Mouse (Mus musculus): ENCODE measurements around the gene Clip1.

Gene Clip1

DNA sequence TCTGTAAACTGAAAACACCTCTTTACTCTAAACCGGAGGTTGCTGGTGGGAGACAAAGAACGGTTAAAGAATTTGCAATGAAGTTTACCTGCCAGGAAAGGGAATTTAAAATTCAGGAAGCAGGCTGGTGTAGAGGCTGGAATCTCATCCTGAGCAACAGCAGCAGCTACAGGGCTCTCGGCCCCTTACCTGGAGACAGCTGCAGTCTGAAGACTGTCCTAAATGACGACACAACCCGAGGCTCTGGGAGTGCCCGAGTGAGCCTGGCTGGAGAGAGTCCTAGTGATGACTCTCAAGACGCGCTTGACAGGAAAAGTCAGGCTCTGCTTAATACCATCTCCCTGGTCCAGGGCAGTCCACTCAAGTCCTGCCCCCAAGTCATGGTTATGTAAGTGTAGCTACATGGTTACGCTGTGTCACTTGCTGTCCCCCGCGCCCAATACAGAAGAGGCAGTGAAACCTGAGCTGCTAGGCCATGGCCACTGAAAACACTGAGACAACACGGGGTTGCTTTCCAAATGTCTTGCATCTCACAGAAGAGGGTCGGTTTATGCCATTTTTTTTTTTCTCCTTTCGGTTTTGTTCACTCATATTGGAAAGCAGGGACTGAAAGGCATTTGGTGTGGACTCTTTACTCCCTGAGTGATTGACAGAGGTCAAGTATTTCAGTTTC lies 13.5 kb downstream of the Clip1 start:
- peak; percentile 88 for DNase-seq (ENCODE audit: low read depth)

DNA sequence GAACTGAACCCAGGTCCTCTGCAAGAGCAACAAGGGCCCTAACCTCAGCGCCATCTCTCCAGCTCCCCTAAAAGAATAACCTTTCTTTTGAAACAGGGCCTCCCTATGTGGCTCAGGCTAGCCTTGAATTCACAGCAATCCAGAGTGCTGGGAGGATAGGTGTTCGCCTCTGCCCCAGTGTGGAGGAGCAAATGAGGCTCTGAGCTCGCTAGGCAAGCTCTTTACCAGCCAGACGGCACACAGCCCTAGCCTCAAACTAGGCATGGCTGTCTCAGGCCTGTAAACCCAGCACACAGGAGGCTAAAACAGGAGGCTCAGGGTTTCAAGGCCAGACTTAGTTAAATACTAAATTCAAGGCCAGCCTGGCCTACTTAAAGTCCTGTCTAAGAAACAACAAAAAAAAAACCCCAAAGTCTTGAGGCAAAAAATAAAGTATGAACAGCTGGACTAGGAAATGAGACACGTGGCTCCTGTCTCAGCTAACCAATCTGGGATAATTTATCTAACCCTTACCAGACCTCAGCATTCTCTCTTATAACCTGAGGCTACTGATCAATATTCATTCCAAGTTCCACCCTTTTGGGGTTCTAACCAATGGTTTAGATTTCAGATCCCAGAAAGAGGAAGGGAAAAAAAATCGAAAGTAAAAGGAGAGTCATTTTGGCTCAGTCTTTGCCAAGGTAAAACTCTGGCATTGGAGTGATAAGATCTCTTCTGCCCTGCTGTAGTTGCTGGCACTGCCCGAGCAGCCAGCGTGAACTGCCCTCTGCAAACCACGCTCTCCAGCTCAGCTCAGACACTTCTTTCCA lies 14.2 kb downstream of the Clip1 start:
- peak; percentile 78 for DNase-seq (ENCODE audit: low read depth)

DNA sequence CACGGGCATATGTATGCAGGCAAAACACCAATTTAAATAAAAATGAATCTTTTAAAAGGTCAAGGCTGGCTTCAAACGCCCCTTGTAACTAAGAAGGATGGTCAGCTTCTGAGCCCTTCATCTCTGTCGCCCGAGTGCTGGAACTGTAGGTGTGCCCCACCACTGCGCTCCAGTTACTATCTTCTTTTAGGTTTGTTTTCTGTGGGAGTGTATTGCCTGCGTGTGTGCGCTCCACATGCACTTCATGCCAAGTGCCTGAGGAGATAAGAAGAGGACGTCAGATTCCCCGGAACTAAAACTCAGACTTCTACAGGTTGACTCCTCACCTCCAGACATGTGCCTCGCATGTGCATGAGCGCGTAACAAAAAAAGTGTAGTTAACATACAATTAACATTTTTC lies 16.5 kb downstream of the Clip1 start:
- no peak for DNase-seq (ENCODE audit: low read depth)

DNA sequence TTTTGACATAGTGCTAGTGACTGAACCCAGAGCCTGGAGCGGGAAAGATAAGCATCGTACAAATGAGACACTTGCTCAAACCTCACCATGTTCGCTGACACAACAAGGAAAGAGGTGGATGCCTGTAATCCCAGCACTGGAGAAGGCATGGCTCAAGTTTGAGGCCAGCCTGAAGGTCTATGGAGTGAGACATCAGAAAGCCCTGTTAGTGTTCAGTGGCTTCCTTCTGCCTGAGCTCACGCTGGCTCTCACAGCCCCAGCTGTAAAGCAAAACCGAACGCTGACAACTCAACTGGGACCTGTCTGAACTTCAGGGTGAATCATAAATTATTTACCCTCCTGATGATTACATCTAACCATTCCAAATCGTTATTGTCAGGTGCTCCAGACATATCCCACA lies 18.5 kb downstream of the Clip1 start:
- no peak for DNase-seq (ENCODE audit: low read depth)

DNA sequence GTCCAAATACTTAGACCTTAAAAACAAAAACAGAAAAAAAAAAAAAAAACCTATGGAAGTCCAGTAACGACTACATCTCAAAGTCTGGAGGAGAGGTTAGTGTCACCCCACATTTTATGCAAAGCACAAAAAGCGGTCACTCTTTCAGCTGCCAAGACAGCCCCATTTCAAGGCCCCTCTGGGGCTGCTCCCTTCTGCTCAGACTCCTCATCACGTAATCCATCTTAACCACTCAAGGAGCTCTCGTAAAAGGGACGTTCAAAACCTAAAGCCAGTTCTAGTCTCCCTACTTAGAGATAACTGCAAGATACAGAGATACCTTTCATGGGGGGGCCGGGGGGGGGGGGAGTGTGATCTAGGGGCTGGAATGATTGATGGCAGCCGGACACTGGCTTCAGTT lies 20.1 kb downstream of the Clip1 start:
- DNase-seq (ENCODE audit: low read depth): no peak

DNA sequence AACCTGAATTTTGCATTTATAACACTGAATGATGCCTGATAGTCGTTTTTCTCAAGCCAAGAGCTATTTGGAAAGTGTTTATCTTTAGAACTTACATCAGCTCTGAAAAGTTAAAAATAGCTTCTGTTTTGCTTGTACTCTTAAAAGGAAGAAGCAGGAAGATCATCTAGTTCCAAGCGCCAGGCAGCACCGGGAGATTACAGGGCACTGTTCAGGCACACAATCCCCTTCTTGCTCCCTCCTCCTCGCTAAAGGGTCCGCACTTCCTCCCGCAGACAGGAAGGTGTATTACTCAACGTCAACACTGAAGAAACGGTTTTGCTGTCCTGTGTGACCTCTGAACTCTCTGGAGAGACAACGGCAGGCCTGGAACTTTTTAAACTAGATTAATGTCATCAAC lies 22.4 kb downstream of the Clip1 start:
- peak; percentile 90 for DNase-seq (ENCODE audit: low read depth)

DNA sequence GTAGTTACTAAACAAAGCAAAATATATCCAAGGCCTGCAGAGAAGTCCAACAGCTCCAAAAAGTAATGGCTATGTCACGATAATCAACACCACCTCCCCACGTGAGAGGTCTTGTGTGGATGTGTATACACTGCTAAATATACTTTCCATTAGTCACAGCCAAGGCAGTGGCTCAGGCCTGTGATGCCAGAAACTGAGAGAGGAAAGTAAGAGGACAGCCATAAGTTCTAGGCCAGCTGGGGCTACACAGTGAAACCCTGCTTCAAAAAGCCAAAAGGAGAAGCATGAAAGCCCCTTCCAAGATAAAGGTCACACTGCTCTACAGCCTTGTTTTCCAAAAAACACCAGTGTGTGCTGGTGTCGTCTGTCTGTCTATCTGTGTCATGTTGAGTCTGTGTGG lies 22.8 kb downstream of the Clip1 start:
- peak; percentile 60 for DNase-seq (ENCODE audit: low read depth)

DNA sequence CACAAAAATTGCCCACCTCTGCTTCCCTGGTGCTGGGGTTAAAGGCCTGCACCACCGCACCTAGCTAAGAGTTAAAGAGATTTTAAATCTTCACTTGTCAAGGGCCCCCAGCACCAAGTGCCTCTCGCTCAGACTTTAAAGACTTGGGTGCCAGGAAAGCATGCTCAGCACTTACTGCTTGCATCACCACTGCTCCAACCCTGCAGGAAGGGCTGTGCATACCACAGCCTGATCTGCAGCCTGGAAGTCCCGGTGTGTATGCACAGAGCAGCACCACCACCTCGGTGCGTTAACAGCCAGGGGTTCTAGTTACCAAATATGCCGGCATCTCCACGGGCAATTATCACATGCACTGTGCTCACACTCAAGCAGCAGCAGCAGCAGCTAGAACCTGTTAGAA lies 26.8 kb downstream of the Clip1 start:
- DNase-seq (ENCODE audit: low read depth): peak; percentile 72

DNA sequence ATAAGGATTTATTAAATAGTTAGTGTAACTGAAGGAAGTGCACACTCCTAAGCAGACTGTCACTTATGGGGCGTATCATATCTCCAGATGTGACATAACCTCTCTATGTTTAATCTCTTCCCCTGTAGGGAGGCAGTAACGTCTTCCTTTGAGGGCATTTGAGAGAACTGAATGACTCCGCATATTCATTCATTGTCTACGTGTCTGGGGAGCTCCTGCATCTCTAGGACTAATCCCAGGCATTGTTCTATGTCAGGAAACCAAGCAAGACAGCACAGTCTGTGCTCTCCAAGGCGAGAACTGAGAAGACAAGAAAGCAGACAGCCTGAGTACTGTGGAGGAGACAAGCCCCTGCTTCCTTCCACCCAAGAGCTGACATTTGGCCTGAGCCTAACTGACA lies 29.5 kb downstream of the Clip1 start:
- DNase-seq (ENCODE audit: low read depth): peak; percentile 53

DNA sequence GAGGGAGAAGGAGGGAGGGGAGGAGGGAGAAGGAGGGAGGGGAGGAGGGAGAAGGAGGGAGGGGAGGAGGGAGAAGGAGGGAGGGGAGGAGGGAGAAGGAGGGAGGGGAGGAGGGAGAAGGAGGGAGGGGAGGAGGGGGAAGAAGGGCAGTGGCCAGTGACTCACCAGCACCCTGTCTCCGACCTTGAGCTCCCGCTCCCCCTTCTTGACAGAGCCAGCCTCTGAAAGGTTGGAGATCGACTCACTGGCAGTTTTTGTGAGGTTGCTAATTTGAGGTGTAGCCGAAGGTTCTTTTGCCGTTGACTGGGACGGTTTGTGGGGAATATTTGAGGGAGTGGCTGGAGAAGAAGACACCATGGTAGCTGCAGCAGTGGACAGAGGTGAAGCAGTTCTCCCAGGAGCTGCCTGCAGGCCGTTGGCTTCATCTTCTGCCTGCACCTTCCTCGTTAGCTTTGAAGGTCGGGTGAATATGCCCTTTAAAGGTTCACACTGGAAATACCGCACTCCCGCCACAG lies 31.1 kb downstream of the Clip1 start:
- DNase-seq (ENCODE audit: low read depth): peak; percentile 89

DNA sequence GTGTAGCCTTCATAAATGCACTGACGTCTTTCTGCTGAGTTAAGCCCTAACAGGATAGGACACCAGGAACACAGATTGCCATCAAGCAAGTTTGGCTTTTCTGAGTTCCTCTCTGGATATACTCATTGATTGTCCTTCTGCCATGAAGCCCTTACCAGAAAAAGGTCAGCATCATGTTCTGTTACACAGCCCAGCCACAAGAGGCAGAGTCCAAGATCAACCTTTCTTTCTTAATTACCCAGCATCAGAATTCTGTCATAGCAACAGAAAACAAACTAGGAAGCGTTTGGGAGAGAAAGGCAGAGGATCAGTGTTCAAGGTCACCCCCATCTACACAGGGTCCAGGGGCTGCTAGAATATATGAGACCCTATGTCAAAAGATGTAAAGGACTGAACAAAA lies 33.6 kb downstream of the Clip1 start:
- no peak for DNase-seq (ENCODE audit: low read depth)

DNA sequence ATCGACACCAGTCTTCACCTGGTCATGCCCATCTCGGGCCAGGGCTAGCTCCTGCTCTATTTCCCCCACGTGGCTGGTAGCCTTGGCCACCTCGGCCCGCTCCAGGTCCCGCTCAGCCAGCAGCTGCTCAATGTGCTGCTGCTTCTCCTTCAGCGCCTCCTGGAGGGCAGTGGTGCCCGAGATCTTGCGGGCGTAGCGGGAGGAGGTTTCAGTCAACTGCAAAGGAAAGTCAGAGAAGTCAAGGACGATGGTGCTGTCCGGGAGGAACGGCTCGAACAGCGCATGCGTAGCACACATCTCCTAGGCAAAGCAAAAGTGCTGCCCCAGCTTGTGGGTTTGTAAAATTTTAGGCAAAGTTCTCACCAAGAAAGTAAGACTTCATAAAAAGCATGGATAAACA lies 42.0 kb downstream of the Clip1 start:
- DNase-seq (ENCODE audit: low read depth): no peak

DNA sequence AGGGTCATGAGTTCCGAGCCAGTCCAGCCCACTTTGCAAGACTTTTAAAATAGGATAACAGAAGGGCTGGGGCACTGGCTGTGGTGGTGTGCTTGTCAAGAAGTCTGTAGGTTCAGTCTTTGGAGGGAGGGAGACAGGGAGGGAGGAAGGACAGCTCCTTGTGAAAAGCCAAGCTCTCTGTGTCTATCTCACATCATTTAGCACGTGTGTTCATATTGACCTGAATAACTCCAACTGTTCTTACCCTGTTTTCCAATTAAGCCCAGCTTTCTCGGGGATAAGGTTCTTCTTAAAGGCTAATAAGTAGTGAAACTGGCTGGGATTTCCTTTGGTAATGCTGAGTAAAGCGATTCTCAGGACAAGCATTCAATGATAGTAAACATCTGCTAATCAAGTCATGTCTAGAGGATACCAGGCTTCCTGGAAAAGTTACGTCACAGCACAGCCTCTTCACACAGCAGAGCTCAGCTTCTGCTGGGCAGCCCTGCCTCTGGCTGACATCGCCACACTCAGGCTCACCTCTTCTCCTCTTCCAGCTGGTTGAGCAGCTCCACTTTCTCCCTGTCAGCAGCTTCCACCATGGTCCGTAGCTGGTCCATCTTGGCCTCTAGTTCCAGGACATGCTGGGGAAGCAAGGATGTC lies 43.0 kb downstream of the Clip1 start:
- peak; percentile 50 for DNase-seq (ENCODE audit: low read depth)

DNA sequence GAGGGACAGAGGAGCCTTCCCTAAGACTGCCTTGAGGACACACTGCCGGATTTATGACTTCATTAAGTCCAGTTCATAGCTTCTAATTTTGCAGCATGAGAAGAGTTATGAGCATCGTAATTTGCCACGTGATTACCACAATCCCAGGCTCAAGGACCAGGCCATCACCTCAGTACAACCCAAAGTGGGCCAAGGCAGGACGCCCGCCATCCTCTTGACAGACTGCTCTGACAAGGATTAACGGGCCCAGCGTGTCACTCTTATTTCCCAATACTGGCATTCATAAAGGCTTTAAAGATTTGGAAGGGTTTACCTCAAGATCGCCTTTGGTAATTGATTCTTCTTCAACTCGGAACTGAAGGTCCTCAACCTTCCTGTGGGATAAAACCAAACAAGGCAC lies 44.2 kb downstream of the Clip1 start:
- DNase-seq (ENCODE audit: low read depth): no peak

DNA sequence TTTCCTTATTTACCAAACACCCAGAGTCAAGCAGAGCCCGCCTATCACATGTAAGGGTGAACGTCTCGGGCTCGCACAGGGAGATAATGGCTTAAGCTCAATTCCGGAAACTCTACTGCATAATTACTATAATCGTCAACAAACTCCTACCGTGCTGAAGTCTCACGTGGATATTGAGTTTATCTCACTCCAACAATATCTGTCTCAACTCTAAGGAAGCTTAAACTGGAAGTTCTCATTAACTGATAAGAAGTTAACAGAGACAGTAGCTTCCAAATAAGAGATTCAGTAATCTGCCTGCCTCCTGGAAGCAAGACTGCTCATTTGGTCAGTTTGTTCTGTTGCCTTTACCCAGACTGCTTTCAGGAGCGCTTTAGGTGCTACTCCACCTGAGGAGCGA lies 53.2 kb downstream of the Clip1 start:
- no peak for DNase-seq (ENCODE audit: low read depth)

DNA sequence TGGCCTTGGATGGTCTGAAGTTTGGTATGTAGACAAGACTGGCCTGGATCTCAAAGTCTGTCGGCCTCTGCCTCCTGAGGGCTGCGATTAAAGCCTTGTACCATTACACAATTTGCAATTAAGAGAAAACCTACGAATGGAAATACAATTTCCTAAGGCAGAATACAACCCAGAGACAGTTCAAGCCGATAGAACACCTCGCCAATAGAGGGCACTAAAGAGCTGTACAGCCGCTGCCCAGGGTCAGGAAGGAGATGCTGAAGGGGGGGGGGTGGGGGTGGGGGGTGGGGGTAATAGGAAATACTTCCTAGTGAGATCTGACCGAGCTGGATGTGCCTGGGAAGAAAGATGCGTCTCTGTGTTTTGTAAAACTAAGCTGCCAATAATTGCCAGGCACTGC lies 57.8 kb downstream of the Clip1 start:
- peak; percentile 70 for DNase-seq (ENCODE audit: low read depth)

DNA sequence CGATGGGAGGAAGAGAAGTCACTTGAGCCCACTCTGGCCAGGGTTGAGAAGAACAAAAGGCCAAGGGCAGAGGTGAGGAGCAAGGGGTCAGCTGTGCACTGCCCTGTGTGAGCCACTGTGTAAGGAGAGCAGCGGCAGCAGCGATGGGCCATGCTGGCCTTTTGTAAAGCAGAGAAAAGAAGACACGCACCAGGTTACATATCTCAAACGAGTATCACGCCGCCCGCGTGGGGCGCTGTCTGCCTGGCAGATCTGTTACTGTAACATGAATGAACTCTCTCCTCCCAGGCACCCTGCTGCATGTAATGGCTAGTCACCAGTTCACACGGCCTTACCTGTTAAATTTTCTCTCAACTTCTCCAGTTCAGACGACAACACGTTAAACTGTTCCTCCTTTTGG lies 62.0 kb downstream of the Clip1 start:
- DNase-seq (ENCODE audit: low read depth): no peak

DNA sequence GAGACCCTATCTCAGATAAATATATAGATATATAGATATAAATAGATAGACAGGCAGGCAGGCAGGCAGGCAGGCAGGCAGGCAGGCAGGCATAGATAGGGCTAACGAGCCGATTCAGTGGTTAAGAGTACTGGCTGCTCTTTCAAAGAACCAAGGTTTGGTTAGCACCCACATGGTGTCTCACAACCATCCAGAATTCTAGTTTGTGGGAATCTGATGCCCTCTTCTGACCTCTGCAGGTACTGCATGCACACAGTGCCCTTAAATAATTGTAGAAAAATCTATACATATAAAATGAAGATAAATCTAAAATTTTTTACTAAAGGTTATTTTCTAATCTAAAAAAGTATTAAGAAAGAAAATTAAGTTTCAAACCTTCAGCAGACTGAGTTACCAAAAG lies 65.9 kb downstream of the Clip1 start:
- DNase-seq (ENCODE audit: low read depth): peak; percentile 63

DNA sequence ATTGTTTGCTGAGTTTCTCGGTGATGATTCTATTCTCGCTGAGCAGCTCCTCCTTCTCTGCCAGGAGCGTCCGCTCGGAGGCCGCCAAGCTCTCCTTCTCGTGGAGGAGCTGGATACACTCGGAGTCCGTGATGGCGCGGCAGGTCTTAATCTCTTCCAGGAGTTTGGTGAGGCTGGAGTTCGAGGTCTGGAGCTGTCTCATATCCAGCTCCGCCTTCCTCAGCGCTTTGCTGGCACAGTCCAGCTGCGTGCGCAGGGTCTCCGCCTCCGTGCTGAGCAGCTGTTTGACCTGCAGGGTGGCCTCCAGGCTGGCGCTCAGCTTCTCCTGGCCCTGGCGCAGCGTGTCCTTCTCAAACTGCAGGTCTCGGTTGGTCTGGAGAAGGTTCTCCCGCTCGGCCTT lies 70.2 kb downstream of the Clip1 start:
- no peak for DNase-seq (ENCODE audit: low read depth)

DNA sequence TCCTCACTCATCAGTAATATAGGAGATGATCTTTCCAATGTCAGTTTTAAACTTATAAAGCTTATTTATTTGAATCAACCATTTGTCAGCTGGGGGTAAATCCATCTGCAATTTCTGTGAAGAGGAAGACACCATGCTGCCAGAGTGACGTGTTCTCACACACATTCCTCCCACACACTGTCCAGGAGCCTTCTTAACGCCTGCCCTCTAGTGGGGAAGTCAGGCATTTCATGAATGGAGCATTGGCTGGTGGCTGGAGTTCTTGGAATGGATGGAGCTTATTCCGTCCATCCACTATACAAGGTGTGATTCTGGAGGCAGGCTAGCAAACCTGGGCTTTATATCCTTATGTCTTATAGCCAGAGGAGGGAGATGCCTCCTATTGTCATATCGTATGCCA lies 74.6 kb downstream of the Clip1 start:
- peak; percentile 67 for DNase-seq (ENCODE audit: low read depth)

DNA sequence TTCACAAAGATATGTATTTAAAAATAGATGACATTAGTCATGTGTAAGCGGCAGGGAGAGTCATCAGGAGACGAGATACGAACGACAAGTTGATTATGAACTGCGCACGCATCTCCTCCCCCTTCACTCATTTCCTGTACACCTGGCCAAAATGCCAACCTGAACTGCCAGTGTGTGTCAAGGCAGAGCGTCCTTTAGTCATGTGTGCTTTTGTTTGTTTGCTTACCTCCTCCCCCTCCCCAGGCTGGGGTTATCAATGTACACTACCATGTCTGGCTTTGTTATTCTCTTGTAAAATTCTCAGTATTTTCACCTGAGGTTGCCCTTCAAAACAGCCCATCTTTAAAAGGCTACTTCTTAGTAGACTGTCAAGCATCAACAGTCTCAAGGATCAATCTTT lies 75.0 kb downstream of the Clip1 start:
- no peak for DNase-seq (ENCODE audit: low read depth)

DNA sequence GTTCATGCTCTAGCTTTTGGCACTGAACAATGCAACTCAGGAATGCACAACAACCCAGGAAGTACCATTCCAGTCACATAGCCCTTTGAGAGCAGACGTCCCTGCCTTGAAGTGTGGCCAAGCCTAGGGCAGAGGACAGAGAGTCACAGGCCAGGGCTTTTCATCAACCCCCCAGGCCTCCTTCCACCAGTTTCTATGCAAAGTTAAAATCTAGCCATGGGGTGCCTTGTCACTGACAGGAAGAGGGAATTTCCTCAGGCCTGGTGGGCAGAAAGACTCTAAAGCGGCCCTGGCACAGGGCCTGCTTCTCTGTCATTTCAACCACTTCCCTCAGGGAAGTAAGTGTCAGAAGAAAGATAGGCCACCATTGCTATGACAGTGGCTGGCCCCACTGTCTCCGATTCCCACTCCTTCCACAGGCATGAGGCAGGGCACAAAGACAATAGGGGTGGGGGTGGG lies 77.2 kb downstream of the Clip1 start:
- peak; percentile 42 for DNase-seq (ENCODE audit: low read depth)

DNA sequence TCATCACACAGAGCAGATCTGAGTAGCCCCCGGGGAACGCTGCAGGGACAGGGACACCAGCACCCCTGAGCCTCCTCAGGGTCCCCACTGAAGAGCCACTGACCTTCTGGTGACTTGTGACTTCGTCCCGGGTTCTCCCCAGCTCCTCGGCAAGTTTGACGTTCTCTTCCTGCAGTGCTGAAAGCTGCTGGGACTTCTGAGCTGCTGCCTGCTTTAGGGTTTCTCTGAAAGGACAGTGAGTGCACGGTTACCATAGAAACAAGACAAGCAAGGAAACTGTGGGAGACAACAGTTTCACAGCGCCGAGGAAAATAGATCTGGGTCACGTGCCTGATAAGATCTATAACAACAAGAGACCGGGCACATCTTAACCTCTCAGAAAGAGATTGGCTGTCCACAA lies 80.9 kb downstream of the Clip1 start:
- no peak for DNase-seq (ENCODE audit: low read depth)
